Mouse (Mus musculus) neural tube, embryonic 11.5 days (tissue): ENCODE results near the gene Reln. TPM values are rescaled to one million over a fixed set of nuclear protein-coding genes. Genes with fewer than 3 reads are reported as not detected.
A peak's percentile ranks its signal among the peaks of the same experiment; 100 is the strongest.

Experiments used
- ATAC-seq: fragments of 200-750 bp; cut with Nextera tagmentation; 2 replicates; pipeline ENCODE4 v1.8.0; 2017; ENCODE audit warnings: moderate number of reproducible peaks, mild to moderate bottlenecking, moderate TSS enrichment, moderate library complexity; ENCODE audit not compliant: insufficient read depth, low FRiP score, low TSS enrichment
- DNase-seq: peaks from one replicate; pipeline ENCODE4 v3.0.0-alpha.2; 2015; ENCODE audit warnings: low spot score
- H3K27ac ChIP-seq: fragments of 300-500 bp; sonication (generic); 2 replicates; pipeline ENCODE4 v1.5.1; 2014; ENCODE audit warnings: low read depth, mild to moderate bottlenecking, low read length
- H3K27me3 ChIP-seq: fragments of 300-500 bp; sonication (generic); 2 replicates; pipeline ENCODE4 v1.6.1; 2014; ENCODE audit warnings: mild to moderate bottlenecking, low read length, mixed read lengths; ENCODE audit not compliant: control insufficient read depth, insufficient read depth
- H3K36me3 ChIP-seq: fragments of 300-500 bp; sonication (generic); 2 replicates; pipeline ENCODE4 v1.6.1; 2014; ENCODE audit warnings: mild to moderate bottlenecking, low read length, moderate library complexity, mixed read lengths; ENCODE audit not compliant: control insufficient read depth, insufficient read depth
- H3K4me1 ChIP-seq: fragments of 300-500 bp; sonication (generic); 2 replicates; pipeline ENCODE4 v1.6.1; 2014; ENCODE audit warnings: low read length, mixed read lengths; ENCODE audit not compliant: control insufficient read depth, insufficient read depth
- H3K4me2 ChIP-seq: fragments of 300-500 bp; sonication (generic); 2 replicates; pipeline ENCODE4 v1.6.1; 2014; ENCODE audit warnings: low read depth, mild to moderate bottlenecking, moderate library complexity
- H3K4me3 ChIP-seq: fragments of 300-500 bp; sonication (generic); 2 replicates; pipeline ENCODE4 v1.5.1; 2014; ENCODE audit warnings: low read depth, low read length
- H3K9ac ChIP-seq: fragments of 300-500 bp; sonication (generic); 2 replicates; pipeline ENCODE4 v1.6.1; 2014; ENCODE audit warnings: mild to moderate bottlenecking, low read length
- H3K9me3 ChIP-seq: fragments of 300-500 bp; sonication (generic); 2 replicates; pipeline ENCODE4 v1.6.1; 2016; ENCODE audit warnings: low read length; ENCODE audit not compliant: control insufficient read depth
- WGBS: fragments of 180-500 bp; shearing (Covaris S2); extraction: QIAGEN DNeasy Blood & Tissue Kit; methylation state at CpG from one replicate; pipeline ENCODE4 v1.1.7; 2014; 5-methylcytosine and 5-hydroxymethylcytosine counted together
- polyA plus RNA-seq: library from polyadenylated mRNA; unstranded; fragments of >200 nt; fragmentation: Nextera tagmentation; extraction: Ambion mirVana; gene quantifications from 2 replicates; pipeline ENCODE4 v1.2.1, GENCODE M21; 2014

Gene Reln
- polyA plus RNA-seq, 1 experiment from 2014 or later = 21.0 TPM

DNA sequence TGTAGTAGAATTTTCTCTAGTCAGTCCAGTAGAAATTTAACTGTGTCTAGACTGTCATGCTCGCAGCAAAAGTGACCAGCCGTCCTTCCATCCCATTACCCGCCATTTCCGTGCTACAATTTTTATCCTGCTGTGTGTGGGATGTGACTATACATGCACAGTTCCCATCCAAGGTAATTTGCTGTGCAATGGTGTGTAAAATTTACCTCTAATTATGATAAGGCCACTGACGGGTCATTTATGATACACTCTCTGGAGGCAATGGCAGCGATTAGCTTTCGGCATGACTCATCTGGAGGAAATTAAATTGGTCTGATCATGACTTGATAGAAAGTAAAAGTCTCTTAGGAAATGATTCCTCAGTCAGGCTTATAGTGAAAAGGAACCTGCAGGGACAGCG, 311.5 kb downstream of the Reln start:
- no peak for DNase-seq
- WGBS = 73% methylated on average over 8 of the region's 8 CpGs

DNA sequence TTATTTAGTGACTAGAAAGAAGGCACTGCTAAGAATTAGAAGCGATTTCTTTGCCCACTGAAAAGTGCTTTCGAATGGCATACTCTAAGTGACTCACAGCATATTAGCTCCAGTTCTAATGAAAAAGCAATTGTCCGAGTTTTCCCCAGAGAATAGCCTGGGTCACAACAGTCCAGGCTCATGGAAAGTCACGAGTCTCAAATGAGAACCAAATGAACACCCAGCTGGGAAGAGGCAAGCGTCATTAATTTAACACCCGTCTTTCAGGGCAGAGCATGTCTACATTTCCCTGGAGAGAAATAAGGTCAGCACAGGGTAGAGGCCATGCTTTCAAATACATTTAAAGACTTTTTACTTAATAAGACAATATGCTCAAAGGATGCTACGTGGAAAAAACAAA, 312.8 kb downstream of the Reln start:
- Histone ChIP-seq H3K9me3 (no peaks in the 10 kb centered on the region), H3K36me3 (no peaks in the 10 kb centered on the region), H3K4me3 (no peak overlapping the region), H3K4me1 (0 out of 2 replicates have a peak, but pooled peaks cover 4% of the 10 kb centered on the region), H3K27ac (no peak overlapping the region), H3K4me2 (no peak overlapping the region), H3K9ac (no peak overlapping the region), H3K27me3 (no peaks in the 10 kb centered on the region)
- WGBS = 20% methylated on average over 7 of the region's 7 CpGs
- ATAC-seq = peak; percentile 71
- peak; percentile 51 for DNase-seq

More for the DNA sequence above, 311.5 kb downstream of the Reln start:
- no peaks in the 10 kb centered on the region for H3K9me3 ChIP-seq
- no peak overlapping the region for H3K27ac ChIP-seq
- no peak for ATAC-seq
- no peak overlapping the region for H3K4me3 ChIP-seq
- H3K9ac ChIP-seq = no peak overlapping the region
- H3K36me3 ChIP-seq = no peaks in the 10 kb centered on the region
- 0 out of 2 replicates have a peak, but pooled peaks cover 4% of the 10 kb centered on the region for H3K4me1 ChIP-seq
- no peak overlapping the region for H3K4me2 ChIP-seq
- H3K27me3 ChIP-seq = no peaks in the 10 kb centered on the region

DNA sequence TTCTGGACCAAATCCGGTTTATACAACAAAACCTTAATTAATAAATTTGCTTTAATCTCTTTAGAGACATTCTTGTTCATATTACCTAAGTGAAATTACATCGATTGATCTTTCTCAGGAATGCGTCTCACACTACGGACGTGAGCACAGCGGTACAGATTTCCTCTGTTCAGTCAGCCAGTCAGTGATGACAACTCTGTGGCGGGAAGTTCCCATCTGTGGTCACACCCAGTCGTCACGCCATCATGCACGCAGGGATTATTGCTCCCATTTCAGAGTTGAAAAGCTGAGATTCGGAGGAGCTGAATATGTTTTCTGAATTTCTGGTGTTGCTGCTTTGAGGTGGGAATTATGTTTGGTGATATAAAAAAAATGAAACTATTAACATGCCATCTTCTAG, 316.1 kb downstream of the Reln start:
- Histone ChIP-seq H3K9ac (no peak overlapping the region), H3K4me1 (0 out of 2 replicates have a peak, but pooled peaks cover 4% of the 10 kb centered on the region), H3K27ac (no peak overlapping the region), H3K36me3 (no peaks in the 10 kb centered on the region), H3K4me2 (no peak overlapping the region), H3K4me3 (no peak overlapping the region), H3K9me3 (no peaks in the 10 kb centered on the region), H3K27me3 (no peaks in the 10 kb centered on the region)
- WGBS = 87% methylated on average over 11 of the region's 11 CpGs
- no peak for ATAC-seq
- DNase-seq = no peak

DNA sequence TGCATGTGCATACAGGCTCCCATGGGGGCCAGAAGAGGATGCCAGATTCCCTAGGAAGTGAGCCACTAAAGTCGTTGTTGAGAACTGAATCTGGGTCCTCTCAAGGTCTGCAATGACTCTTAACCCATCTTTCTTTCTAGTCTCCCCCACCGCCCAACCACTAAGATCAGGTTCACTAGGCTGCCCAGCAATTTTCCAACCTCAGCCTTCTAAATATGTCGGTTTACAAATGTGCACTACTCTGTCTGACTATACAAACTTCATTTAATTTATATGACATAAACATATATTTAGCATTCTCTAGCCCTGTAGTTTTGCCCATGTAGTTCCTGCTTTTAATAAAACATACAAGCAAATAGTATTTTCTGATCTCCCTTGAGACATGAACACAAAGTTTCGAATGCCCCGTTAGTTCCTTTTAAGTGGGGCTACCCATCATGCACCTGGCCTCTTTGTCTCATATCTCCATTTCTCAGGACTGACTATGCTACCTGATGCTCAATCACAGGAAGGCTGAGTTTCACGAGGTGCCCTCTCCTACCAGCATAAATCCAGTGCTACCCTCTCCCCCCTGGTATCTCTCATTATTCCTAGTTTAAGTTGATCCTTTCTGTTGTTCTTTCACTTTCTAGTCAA, 317.1 kb downstream of the Reln start:
- no peaks in the 10 kb centered on the region for H3K9me3 ChIP-seq
- H3K4me2 ChIP-seq = no peak overlapping the region
- no peaks in the 10 kb centered on the region for H3K27me3 ChIP-seq
- WGBS = 89% methylated on average over 6 of the region's 6 CpGs
- no peak overlapping the region for H3K9ac ChIP-seq
- H3K27ac ChIP-seq = no peak overlapping the region
- ATAC-seq (no peak), DNase-seq (no peak)
- no peak overlapping the region for H3K4me3 ChIP-seq
- H3K36me3 ChIP-seq = no peaks in the 10 kb centered on the region
- H3K4me1 ChIP-seq = 0 out of 2 replicates have a peak, but pooled peaks cover 4% of the 10 kb centered on the region

DNA sequence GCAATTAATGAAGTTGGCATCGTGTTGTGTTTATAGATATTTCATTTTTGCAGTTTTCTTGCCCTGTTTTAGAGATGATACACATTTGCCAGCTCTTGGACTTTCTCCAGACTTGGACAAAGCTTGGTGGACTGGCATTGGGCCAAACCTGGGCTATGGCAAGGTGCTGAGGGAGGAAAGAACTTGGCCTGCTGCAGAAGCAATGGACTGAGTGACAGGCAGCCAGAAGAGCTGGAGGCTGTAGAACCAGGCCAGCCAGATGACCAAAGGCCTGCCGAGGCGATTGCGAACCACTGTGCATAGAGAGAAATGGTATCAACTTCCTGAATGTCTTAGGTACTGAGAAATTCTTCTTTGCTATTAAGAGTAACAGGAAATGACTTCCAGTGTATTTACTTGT, 318.8 kb downstream of the Reln start:
- DNase-seq = no peak
- H3K27me3 ChIP-seq = no peaks in the 10 kb centered on the region
- H3K9ac ChIP-seq = no peak overlapping the region
- no peaks in the 10 kb centered on the region for H3K36me3 ChIP-seq
- H3K4me1 ChIP-seq = no peaks in the 10 kb centered on the region
- no peak overlapping the region for H3K4me3 ChIP-seq
- H3K27ac ChIP-seq = no peak overlapping the region
- WGBS = 91% methylated on average over 4 of the region's 4 CpGs
- no peak overlapping the region for H3K4me2 ChIP-seq
- no peaks in the 10 kb centered on the region for H3K9me3 ChIP-seq
- ATAC-seq = no peak

DNA sequence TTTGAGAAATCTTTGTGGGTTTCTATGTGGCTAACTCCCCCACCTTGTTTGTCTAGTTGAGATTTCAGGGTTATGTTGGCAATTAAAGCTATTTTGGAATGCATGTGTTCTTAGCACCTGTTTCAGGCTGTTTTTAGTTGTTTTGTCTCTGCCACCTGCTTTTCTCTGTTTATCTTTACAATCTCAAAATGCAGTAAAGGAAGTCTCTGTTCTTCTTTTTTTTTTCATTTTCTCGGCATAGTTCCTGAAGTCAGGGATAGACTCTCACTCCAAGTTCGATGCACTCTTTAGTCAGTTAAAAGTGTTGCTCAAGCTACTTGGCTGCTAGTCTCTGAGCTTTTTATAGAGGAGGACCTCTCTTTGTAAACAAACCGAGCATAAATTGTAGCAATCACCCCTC, 320.4 kb downstream of the Reln start:
- no peaks in the 10 kb centered on the region for H3K27me3 ChIP-seq
- WGBS = 78% methylated on average over 3 of the region's 3 CpGs
- DNase-seq = no peak
- H3K9ac ChIP-seq = no peak overlapping the region
- H3K4me1 ChIP-seq = no peaks in the 10 kb centered on the region
- no peak for ATAC-seq
- no peak overlapping the region for H3K27ac ChIP-seq
- H3K9me3 ChIP-seq = no peaks in the 10 kb centered on the region
- no peaks in the 10 kb centered on the region for H3K36me3 ChIP-seq
- H3K4me3 ChIP-seq = no peak overlapping the region
- H3K4me2 ChIP-seq = no peak overlapping the region

DNA sequence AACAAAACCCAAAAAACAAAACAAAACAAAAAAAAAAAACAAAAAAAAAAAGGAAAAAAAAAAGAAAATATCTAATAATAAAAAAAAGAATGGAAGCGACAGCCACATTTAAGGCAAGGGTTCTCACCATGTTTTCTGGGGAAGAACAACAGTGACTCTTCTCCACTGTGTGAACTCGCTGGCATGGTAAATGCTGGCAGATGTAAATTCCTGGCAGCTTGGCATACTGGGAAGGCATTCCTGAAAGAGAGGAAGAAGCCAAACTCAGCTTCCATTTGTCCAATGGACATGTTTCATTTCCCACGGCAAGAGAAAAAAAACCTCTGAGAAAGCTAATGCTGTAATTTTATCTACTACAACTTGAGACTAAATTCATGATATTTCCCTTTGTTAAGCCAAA, 326.6 kb downstream of the Reln start:
- no peaks in the 10 kb centered on the region for H3K27me3 ChIP-seq
- no peaks in the 10 kb centered on the region for H3K36me3 ChIP-seq
- H3K9me3 ChIP-seq = no peaks in the 10 kb centered on the region
- no peak overlapping the region for H3K4me2 ChIP-seq
- H3K27ac ChIP-seq = no peak overlapping the region
- H3K4me3 ChIP-seq = no peak overlapping the region
- DNase-seq = no peak
- H3K9ac ChIP-seq = no peak overlapping the region
- no peak for ATAC-seq
- H3K4me1 ChIP-seq = no peaks in the 10 kb centered on the region
- 86% methylated on average over 3 of the region's 3 CpGs for WGBS

DNA sequence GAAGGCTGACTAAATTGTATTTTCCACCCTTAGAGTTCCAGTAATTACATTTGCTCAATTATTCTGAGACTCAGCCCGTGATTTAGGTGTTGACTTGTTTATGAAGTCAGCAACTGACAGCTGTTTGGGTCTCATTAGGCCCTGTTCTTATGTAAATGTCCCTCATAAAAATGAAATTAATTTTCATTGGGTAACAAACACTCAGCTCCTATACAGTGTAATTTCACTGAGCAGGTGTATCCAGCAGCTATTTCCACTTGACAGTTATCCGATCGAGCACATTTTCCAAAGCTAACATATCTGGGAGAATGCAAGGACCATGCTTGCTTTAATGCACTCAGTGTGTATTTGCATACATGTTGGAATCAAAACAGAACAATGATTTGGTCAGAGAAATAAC, 330.0 kb downstream of the Reln start:
- 86% methylated on average over 3 of the region's 3 CpGs for WGBS
- Histone ChIP-seq H3K36me3 (no peaks in the 10 kb centered on the region), H3K4me3 (no peak overlapping the region), H3K9ac (no peak overlapping the region), H3K4me1 (no peaks in the 10 kb centered on the region), H3K4me2 (no peak overlapping the region), H3K27me3 (no peaks in the 10 kb centered on the region), H3K9me3 (no peaks in the 10 kb centered on the region), H3K27ac (no peak overlapping the region)
- no peak for ATAC-seq
- no peak for DNase-seq

DNA sequence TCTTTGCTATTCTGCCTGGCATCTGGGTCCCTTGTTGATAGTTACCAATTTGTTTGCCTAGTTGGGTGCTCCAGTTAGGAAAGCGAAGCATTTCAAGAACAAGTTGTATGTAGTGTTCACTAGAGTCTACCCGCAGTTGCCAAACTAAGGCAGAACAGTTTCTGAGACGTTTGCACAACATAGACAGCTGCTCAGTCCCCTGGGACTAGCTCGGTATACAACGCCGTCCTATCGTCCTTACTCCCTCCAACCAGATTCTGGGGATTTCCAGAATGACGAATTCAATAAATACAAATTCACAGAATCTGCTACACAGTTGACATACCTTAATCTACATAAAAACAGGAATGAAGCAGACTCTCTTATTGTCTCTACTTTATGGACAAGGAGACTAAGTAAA, 335.4 kb downstream of the Reln start:
- DNase-seq (no peak), ATAC-seq (no peak)
- WGBS = 89% methylated on average over 8 of the region's 8 CpGs

More for the DNA sequence above, 335.4 kb downstream of the Reln start:
- Histone ChIP-seq H3K9me3 (no peaks in the 10 kb centered on the region), H3K4me1 (no peaks in the 10 kb centered on the region), H3K9ac (no peak overlapping the region), H3K4me3 (no peak overlapping the region), H3K27me3 (no peaks in the 10 kb centered on the region), H3K27ac (no peak overlapping the region), H3K4me2 (no peak overlapping the region), H3K36me3 (no peaks in the 10 kb centered on the region)
